Comparison of ENCODE assay signal across 8 mouse cellular contexts in genomic region chr17:56325450-56326152, GRCm38 (mm10). TPM values are rescaled to one million over a fixed set of nuclear protein-coding genes. Genes with fewer than 3 reads are reported as not detected.
DNase-seq lines count a peak whose midpoint lies in the region; ATAC-seq lines count a peak whose summit lies in the region.

TSS of gene Kdm4b (plus strand) at chr17:56326062.

- peak within 1 kb of the TSS; percentile 96 for H3K4me3 ChIP-seq in hindbrain, embryonic 14.5 days (replicated peaks; ENCODE audit: low read length)

- ATAC-seq in hindbrain, embryonic 14.5 days (ENCODE audit: low FRiP score) = peak; percentile 100

- H3K27ac ChIP-seq in hindbrain, embryonic 14.5 days = peak within 1 kb of the TSS; percentile 96

- DNase-seq in R1 (ENCODE audit: low read depth, low spot score) = peak; percentile 100
- peak; percentile 98 to 100 for DNase-seq in cerebellum, postnatal 25 days
- DNase-seq in frontal cortex, postnatal 25 days (ENCODE audit: low spot score in 2 of 2) = peak; percentile 93 to 96
- peak; percentile 97 for DNase-seq in hindbrain, embryonic 14.5 days (ENCODE audit: low spot score)
- DNase-seq in layer of hippocampus, postnatal 36 days = peak; percentile 99 to 100
- DNase-seq in lung, postnatal 36 days = peak; percentile 99
- DNase-seq in retina, postnatal 1 day = peak; percentile 100
- peak; percentile 94 to 99 for DNase-seq in urinary bladder, adult 18-20 months (ENCODE audit: low spot score in 2 of 2)

- H3K9ac ChIP-seq in hindbrain, embryonic 14.5 days = peak within 1 kb of the TSS; percentile 96

- H3K4me1 ChIP-seq in hindbrain, embryonic 14.5 days (replicated peaks; ENCODE audit: control insufficient read depth, insufficient read depth, low read length) = peaks cover 17% of the 10 kb centered on the region

- no peaks in the 10 kb centered on the region for H3K9me3 ChIP-seq in hindbrain, embryonic 14.5 days (ENCODE audit: control insufficient read depth, low read length)

- peak within 1 kb of the TSS; percentile 88 for H3K4me2 ChIP-seq in hindbrain, embryonic 14.5 days (replicated peaks)

- no peaks in the 10 kb centered on the region for H3K27me3 ChIP-seq in hindbrain, embryonic 14.5 days (ENCODE audit: control insufficient read depth, insufficient read depth, low read length)

- H3K36me3 ChIP-seq in hindbrain, embryonic 14.5 days (replicated peaks; ENCODE audit: control insufficient read depth, insufficient read depth) = no peaks in the 10 kb centered on the region

- under 1% methylated on average over 55 of the region's 57 CpGs for WGBS in hindbrain, embryonic 14.5 days

RNA-seq across cellular contexts. Expression of gene Kdm4b, which starts in this region (rescaled TPM):
- 62.2 and 64.3 TPM in 2 replicates for polyA plus RNA-seq in hindbrain, embryonic 14.5 days (2014; fragmentation: Nextera tagmentation; extraction: Ambion mirVana)
- 10 to 100 TPM; 84.3 to 96.2 TPM for total RNA-seq in layer of hippocampus, postnatal 36 days (2021)

Comparison
In these comparisons a context has a peak if more than half of its experiments do, and no peak if none do; other contexts are left out.
1. Peak in every context shown above with its lines: DNase-seq, ATAC-seq, H3K4me3 ChIP-seq and H3K27ac ChIP-seq.